Mouse (Mus musculus): ENCODE measurements around the gene Samhd1.

- TF ChIP-seq POLR2A (IDR thresholded peaks at IDR 0.05; ENCODE audit: low read depth, low read length) (no peak), CTCF (IDR thresholded peaks at IDR 0.05; ENCODE audit: extremely low read depth, insufficient read depth, insufficient read length, insufficient replicate concordance) (no peak)
These were observed 77.3 kb downstream of the Samhd1 start for GRCm38 (mm10) chr2:157057758-157058157.

Data from spleen, adult 2 months (tissue).